Mouse (Mus musculus): Measurements from ENCODE around the gene Slc16a11. TPM values are rescaled to one million over a fixed set of nuclear protein-coding genes. Genes with fewer than 3 reads are reported as not detected.
A peak's percentile ranks its signal among the peaks of the same experiment; 100 is the strongest.

Slc16a11 gene
- total RNA-seq, 2 experiments from 2014 or later: 35.2 to 47.0 TPM

GRCm38 (mm10) chr11:70185120-70185519 is 27.4 kb upstream of the Slc16a11 start:
- TF ChIP-seq CTCF (conservative IDR thresholded peaks at IDR 0.05): no peak

GRCm38 (mm10) chr11:70189319-70190134 is 23.0 kb upstream of the Slc16a11 start:
- Histone ChIP-seq H3K4me3 (no peak overlapping the region), H3K27ac (no peak overlapping the region)
- TF ChIP-seq CTCF (conservative IDR thresholded peaks at IDR 0.05): no peak
- DNase-seq (ENCODE audit: low spot score in 2 of 2): no peak

More at GRCm38 (mm10) chr11:70185120-70185519, 27.4 kb upstream of the Slc16a11 start:
- DNase-seq (ENCODE audit: low spot score in 2 of 2): no peak
- H3K27ac ChIP-seq: no peak overlapping the region
- H3K4me3 ChIP-seq: no peak overlapping the region

- TF ChIP-seq CTCF (conservative IDR thresholded peaks at IDR 0.05): no peak
- Histone ChIP-seq H3K4me3 (no peak overlapping the region), H3K27ac (no peak overlapping the region)
- no peak for DNase-seq (ENCODE audit: low spot score in 2 of 2)
These were observed 21.4 kb upstream of the Slc16a11 start for GRCm38 (mm10) chr11:70191188-70191587.

GRCm38 (mm10) chr11:70192157-70192556 is 20.4 kb upstream of the Slc16a11 start:
- TF ChIP-seq CTCF (conservative IDR thresholded peaks at IDR 0.05): no peak
- no peak overlapping the region for H3K27ac ChIP-seq
- no peak for DNase-seq (ENCODE audit: low spot score in 2 of 2)
- no peak overlapping the region for H3K4me3 ChIP-seq

- Histone ChIP-seq H3K27ac (no peak overlapping the region), H3K4me3 (no peak overlapping the region)
- no peak for DNase-seq (ENCODE audit: low spot score in 2 of 2)
- TF ChIP-seq CTCF (conservative IDR thresholded peaks at IDR 0.05): no peak
These were observed 18.9 kb upstream of the Slc16a11 start for GRCm38 (mm10) chr11:70193354-70194285.

GRCm38 (mm10) chr11:70198332-70198731 is 14.2 kb upstream of the Slc16a11 start:
- H3K27ac ChIP-seq: no peak overlapping the region

GRCm38 (mm10) chr11:70199107-70199506 is 13.4 kb upstream of the Slc16a11 start:
- no peak for DNase-seq (ENCODE audit: low spot score in 2 of 2)
- no peak for TF ChIP-seq CTCF (conservative IDR thresholded peaks at IDR 0.05)
- Histone ChIP-seq H3K27ac (no peak overlapping the region), H3K4me3 (no peak overlapping the region)

More at GRCm38 (mm10) chr11:70198332-70198731, 14.2 kb upstream of the Slc16a11 start:
- H3K4me3 ChIP-seq: no peak overlapping the region
- DNase-seq (ENCODE audit: low spot score in 2 of 2): no peak
- TF ChIP-seq CTCF (conservative IDR thresholded peaks at IDR 0.05): no peak

- Histone ChIP-seq H3K27ac (no peak overlapping the region), H3K4me3 (no peak overlapping the region)
- no peak for DNase-seq (ENCODE audit: low spot score in 2 of 2)
- no peak for TF ChIP-seq CTCF (conservative IDR thresholded peaks at IDR 0.05)
These were observed 12.4 kb upstream of the Slc16a11 start for GRCm38 (mm10) chr11:70200036-70200608.

- no peak overlapping the region for H3K27ac ChIP-seq
- DNase-seq (ENCODE audit: low spot score in 2 of 2): peak in 1 of 2 experiments; percentile 79
- peak; percentile 96 for TF ChIP-seq CTCF (conservative IDR thresholded peaks at IDR 0.05)
- H3K4me3 ChIP-seq: no peak overlapping the region
These were observed 10.9 kb upstream of the Slc16a11 start for GRCm38 (mm10) chr11:70201691-70202090.

GRCm38 (mm10) chr11:70206801-70207200 is 5.8 kb upstream of the Slc16a11 start:
- no peak overlapping the region for H3K4me3 ChIP-seq
- no peak for TF ChIP-seq CTCF (conservative IDR thresholded peaks at IDR 0.05)
- no peak overlapping the region for H3K27ac ChIP-seq
- DNase-seq (ENCODE audit: low spot score in 2 of 2): no peak

- Histone ChIP-seq H3K4me3 (no peak overlapping the region), H3K27ac (no peak overlapping the region)
- TF ChIP-seq CTCF (conservative IDR thresholded peaks at IDR 0.05): no peak
- no peak for DNase-seq (ENCODE audit: low spot score in 2 of 2)
These were observed 5.3 kb upstream of the Slc16a11 start for GRCm38 (mm10) chr11:70207283-70207682.

GRCm38 (mm10) chr11:70208778-70209388 is 3.7 kb upstream of the Slc16a11 start:
- TF ChIP-seq CTCF (conservative IDR thresholded peaks at IDR 0.05): no peak

More at GRCm38 (mm10) chr11:70208778-70209388, 3.7 kb upstream of the Slc16a11 start:
- DNase-seq (ENCODE audit: low spot score in 2 of 2): no peak
- no peak overlapping the region for H3K4me3 ChIP-seq
- H3K27ac ChIP-seq: no peak overlapping the region
